Mouse (Mus musculus) T-cell, adult 2 months (primary cell): Measurements from ENCODE around the gene Gmfg.
A peak's percentile ranks its signal among the peaks of the same experiment; 100 is the strongest.

ENCODE experiments used
- DNase-seq: peaks from one replicate; pipeline ENCODE4 v3.0.0; 2022; ENCODE audit warnings: low spot score

The Gmfg gene

DNA sequence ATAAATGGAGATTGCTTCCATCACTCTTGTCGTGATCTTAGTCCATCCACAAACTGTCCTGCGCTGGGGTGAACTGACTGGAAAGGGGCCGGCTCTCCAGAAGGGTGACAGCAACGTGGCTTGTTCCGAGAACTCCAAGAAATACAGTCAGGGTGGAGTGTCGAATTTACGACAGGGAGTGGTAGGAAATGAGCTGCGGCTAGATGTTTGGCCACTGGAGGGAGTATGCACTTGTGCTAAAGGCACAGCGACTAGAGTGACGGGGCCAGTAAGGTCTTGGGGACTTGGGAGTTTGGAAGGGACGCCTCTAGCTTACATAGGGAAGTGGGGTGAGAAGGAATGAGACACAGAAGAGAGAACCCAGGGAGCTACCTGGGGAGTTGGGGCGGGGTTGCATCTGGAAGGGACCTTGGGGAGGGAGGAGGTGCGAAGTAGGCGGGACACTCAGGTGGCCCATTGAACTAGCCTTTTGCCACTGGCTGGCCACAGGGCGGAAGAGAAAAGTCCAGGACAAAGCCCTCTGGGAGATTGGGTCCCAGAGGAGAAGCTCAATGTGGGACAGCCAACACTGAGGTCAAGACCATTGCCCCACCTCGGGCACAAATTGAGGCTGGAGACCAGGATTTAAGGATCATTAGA is at the start of gene Gmfg:
TSS of gene Gmfg (plus strand) at position 516 of the 639 bp plus-strand sequence.
- peak; percentile 86 for DNase-seq

DNA sequence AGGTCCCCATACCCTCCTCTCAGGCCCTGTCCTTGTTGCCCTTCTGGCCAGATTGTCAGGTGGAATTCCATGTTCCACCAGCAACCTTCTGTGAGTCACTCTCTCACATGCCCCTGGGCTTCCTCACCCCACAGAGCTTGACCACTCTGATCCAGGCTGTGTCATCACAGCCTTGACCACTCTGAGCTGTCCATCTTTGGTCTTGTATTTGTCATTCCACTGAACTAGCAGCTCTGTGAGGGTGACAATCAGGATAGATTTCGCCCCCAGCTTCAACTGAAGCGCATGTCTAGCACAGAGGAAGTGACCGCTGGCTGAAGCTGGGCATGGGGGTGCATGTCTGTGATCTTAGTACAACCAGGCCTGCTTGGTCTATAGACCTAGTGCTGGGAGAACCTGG is 46.9 kb upstream of the Gmfg start:
- no peak for DNase-seq

DNA sequence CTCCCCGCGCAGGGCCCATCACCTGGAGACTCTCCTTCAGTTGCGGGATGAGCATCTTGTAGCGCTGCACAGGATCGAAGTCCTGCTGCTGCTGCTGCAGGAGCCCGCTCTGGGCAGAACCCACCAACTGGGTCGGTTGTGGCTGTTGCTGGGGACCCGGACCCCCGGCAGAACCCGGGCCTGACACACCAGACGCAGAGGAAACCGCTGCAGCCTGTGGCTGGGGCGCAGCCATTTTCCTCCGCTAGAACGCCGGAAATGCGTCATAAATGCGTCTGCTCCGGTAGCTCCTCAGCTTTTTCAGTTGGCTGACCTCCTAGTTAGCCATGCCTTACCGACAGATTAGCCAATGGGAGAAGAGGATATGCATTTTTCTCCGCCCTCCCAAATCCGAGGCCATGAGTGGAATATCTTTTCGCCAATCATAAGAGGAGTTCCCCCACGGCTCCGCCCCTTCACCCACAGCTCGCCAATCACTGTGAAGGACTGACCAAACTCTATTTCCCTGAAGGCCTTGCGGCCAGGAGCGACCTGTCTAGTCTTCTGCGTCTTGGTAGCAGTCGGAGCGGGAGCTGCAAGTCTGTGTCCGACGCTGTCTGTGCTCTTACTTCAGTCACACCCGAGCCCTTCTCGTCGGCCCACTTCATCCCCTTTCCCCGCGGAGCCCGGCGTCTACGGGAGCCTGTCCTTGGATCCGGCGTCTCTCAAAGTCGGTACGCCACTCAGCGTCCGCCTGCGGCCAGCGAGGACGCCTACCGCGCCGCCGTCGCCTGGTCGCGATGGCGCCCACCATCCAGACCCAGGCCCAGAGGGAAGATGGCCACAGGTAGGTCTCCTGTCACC is 44.6 kb upstream of the Gmfg start, which contains the start of the genes Med29 and Paf1:
TSS of gene Med29 (minus strand) at position 280 of the 843 bp plus-strand sequence.
TSS of gene Paf1 (plus strand) at position 523 of the 843 bp plus-strand sequence.
- DNase-seq = peak; percentile 97

DNA sequence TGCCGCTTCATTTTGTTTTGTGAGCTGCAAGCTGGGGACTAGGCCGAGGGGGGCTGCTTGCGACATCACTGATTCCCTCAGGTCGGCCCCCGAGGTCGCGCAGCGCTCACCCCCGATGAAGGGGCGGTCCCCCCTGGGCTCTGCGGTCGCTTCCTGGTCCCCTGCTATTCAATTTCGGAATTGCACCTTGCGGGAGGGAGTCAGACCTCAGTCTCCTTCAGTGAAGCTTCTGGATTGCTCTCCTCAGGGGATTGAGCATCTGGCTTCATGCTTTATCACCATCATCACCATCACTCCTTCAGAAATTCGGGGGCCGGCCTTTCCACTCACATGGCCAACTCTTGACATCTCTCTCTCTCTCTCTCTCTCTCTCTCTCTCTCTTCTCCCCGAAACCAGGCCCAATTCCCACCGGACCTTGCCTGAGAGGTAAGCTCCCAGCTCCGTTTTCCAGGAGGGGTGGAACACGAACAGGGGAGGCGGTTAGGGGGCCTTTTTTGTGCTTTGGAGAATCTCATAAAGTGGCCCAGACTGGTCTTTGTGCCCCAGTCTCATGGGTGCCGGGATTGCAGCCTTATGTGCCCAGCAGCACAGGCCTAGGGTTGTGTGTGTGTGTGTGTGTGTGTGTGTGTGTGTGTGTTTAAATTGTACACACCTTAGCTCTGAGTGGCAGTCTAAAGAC is 43.8 kb upstream of the Gmfg start:
- no peak for DNase-seq

DNA sequence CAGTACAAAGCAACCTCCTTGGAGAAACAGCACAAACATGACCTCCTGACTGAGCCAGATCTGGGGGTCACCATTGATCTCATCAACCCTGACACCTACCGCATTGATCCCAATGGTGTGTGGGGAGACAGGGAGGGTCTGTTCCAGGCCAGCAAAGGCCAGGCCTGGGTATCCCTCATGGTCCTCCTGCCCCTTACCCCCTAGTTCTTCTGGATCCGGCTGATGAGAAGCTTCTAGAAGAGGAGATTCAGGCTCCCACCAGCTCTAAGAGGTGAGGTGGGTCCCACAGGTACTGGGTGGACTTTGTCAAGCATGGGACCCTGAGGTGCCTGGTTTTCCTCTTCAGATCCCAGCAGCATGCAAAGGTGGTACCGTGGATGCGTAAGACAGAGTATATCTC is 41.8 kb upstream of the Gmfg start:
- DNase-seq = no peak

DNA sequence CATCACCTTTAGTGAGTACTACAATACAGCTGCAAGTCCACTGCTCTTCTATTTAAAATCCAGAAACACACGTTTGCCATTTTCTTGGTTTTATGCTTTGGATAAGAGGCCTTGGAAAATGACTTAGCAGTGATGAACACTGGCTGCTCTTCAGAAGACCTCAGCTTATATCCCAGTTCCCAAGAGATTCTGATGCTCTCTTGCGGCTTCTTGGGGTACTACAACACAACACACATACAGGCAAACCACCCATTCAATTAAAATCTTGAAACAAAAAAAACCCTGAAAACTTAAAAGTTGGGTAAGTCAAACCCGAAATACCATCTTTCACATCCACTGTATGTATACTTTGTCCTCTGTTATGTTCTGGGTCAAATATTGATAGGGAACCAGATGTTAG is 39.2 kb upstream of the Gmfg start:
- DNase-seq = no peak

DNA sequence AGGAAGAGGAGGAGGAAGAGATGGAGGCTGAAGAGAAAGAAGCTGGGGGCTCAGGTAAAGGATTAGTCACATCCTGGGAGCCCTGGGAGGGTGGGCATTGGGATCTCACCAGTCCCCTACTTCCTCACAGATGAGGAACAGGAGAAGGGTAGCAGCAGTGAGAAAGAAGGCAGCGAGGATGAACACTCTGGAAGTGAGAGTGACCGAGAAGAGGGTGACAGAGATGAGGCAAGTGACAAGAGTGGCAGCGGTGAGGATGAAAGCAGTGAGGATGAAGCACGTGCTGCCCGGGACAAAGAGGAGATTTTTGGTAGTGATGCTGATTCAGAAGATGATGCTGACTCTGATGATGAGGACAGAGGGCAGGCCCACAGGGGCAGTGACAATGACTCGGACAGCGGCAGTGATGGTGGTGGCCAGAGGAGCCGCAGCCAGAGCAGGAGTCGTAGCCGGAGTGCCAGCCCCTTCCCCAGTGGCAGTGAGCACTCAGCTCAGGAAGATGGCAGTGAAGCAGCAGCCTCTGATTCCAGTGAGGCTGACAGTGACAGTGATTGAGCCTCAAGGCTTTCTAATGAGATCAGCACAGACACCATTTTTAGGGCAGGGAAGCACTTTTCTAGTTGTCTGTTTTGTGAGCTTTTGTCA is 38.4 kb upstream of the Gmfg start:
- DNase-seq = no peak

DNA sequence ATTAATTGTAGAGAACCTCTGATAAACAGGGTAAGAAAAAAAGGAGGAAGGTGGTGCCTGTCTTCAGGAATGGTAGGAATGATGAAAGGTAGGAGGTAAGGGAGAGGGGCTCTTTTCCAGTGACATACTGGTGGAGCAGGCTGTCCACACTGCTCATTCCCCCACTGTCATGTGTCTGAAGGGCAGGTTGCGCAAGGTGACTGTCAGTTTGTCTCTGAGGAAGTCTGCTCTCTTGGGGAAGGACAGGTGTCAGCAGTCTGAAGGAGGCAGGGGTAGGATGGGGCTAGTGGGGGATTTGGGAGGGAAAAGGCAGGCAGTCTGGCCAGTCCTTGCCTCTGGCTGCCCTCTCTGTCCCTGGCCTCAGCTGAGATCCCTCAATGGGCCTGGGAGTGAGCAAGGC is 36.2 kb upstream of the Gmfg start:
- no peak for DNase-seq

DNA sequence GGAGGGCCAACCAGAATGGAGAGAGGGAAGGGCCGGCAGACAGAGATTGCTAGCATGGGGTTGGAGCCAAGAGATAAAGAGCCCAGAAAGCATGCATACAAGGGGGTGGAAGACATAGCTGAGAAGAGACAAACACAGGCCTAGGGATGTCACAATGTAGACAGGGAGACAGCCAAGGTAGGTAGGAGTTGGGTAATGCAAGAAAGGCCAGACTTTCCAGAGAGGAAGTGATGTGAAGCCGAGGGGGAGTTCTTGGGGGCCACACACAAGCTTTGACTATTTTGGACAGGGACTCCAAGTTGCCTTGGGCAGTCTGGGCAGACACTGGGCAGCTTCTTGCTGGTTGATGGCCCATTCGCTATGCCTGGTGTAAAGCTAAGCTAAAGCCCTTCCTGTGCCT is 35.3 kb upstream of the Gmfg start:
- DNase-seq = no peak

DNA sequence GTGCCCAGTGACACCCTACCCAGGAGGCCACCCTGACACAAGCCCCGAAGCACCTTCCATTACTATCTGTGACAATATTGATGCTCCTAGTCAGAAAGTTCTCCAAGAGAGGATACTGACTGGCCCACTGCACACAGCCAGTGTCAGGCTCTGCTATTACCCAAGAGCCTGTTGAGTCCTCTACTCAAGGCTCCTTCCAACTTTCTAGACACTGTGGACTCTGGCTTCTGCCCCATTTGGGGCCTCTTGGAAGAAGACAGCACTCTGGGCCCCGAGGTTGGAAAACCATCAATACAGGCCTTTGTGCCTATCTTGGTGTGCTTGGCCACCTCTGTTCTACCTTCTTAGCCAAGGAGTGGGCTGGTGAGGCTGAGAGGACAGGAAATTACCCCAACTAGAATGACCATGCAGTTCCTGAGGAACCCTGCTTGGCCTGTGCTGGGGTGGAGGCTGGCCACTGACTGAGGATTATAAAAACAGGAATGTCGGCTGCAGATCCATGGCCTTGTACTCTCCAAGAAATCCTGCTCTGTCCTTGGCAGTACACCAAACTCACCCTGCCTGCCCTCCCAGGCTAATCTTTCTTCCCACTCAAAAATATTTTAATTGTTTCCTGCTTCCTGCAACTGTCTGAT is 26.3 kb upstream of the Gmfg start:
- DNase-seq = no peak

DNA sequence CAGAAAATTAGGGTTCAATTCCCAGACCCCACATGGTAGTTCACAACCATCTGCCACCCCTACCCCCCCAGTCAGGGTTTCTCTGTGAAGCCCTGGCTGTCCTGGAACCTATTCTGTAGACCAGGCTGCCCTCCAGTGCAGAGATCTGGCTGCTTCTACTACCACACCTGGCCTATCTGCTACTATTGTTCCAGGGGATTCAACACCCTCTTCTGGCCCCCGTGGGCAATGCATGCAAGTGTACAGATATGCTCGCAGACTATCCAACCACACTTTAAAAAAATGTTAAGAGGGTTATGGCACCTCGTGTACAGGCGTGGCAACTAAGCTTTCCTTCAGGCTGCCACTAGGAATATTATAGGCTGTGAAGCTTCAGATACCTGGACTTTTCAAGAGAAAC is 24.4 kb upstream of the Gmfg start:
- DNase-seq = peak; percentile 24

DNA sequence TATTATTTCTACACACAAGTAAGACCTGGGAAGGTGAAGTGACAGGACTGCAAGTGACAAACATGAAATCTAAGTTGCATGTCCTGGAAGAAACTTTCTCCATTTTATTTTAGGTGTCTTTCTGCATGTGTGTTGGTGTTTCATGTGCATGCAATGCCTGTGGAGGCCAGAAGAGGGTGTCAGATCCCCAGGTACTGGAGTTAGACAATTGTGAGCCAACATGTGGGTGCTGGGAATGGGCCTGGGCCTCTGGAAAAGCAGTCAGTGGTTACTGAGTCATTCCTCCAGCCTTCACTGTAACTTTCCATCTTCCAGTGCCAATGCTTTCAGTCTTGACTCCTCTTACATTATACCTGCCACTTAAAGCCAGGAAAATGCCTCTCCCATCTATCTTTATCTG is 19.9 kb upstream of the Gmfg start:
- DNase-seq = no peak

DNA sequence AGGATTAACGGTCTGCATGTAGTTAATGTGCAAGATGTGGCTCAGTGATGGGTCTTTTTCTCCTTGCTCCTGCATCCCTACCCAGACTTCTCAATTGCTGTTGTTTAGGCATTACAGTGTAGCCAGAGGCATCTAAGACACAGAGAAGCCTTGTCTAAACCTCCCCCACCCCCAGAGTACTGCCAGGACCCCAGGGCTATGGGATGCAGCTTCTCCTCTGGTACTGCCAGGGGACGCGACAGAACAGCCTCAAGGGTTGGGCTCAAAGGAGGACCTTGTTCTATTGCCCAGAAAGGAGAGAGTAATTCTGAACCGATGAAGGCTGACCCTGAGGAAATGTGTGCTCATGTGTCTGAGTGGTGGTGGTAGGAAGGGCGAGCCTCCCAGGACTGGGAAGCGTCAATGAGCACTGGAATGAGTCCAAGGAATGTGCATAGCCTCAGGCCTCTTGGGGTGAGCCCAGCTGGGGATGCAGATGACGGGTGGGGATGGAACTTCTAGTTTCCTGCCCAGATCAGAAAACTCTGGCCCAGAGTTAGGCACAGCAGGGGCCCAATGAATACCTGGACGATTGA is 19.1 kb upstream of the Gmfg start:
- no peak for DNase-seq

DNA sequence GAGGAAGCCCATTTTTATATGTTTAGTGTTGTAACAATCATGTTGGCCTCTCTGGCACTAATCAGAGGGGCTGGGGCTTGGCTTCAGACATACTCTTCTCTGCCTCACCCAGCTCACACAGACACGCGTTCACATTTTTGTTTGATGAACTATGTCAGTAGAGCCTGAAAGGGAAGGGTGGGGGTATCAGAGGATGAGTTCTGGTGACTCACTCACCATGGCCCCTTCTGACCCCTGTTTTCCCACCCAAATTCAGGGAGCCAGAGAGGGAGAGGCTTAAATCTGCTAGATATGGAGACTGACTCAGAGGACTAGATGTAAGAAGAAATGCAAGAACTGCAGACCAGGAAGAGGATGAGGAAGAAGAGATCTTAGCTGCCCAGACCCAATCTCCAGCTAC is 17.8 kb upstream of the Gmfg start:
- DNase-seq = no peak

DNA sequence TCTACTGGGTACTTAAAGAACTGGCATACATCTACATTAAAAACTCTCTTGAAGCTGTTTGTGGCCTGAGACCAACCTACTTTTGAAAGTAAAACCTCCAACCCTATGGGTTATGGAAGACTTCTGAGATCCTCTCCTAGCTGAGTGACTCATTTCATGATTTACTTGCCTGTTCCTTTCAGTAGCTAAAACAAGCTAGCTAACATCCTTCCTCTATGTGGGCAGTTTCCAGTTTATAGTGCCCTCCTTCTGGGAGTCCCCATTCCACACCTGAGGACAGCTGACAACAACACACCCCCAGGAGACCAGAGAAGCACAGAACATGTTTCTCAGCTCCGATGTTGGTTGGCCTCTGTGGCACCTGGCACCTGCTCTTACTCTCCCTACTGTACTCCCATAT is 14.2 kb upstream of the Gmfg start:
- no peak for DNase-seq

DNA sequence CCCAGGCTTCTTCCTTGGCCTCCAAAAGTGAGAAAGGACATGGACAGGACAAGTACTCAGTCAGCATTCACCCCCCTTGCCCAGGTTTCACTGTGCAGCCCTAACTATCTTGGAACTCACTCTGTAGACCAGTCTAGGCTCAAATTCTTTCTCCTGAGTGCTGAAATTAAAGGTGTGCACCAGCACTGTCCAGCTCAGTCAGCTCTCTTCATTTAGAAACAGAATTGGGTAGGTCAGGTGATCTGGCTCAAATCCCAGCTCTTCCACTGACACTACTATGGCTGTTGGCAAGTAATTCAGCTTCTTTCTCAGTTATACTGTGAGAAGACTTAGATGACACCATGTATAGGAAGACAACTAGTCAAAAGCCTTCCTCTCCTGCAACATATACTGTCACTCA is 9.5 kb upstream of the Gmfg start:
- no peak for DNase-seq

DNA sequence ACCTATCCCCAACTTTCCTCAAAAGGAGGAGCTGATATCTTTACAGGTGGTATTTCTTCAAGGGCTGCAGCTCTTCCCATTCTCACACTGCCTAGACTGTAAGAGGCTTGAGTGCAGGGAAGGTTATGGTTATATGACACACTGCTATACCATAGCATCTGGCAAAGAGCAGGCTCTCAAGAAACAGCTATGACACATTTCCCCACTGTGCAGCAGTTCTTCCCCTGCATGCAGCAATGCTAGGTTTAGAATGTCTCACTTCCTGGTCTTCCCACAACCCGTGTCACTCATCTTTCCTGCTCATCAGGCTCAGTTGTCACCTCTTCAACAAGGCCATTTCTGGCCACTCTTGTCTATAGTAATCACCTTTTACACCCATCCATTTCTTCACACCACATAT is 6.7 kb upstream of the Gmfg start:
- DNase-seq = no peak

DNA sequence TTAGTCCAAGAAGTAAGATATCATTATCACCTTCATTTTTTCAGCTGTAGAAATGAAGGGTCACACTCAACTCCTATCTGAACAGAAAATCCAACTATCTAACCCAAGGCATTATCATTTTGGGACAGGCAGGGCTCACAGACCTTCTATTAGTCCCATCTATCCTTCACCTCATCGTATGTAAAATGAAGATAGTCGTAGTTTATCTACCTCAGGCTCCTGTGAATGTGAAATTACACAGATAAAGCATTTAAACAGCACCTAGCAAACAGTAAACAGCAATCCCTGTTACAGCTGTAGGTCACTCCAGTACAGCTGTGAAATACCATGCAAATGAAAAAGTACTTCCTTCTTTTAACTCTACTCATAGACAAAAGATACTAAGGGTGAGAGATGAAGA is 5.0 kb upstream of the Gmfg start:
- DNase-seq = no peak

DNA sequence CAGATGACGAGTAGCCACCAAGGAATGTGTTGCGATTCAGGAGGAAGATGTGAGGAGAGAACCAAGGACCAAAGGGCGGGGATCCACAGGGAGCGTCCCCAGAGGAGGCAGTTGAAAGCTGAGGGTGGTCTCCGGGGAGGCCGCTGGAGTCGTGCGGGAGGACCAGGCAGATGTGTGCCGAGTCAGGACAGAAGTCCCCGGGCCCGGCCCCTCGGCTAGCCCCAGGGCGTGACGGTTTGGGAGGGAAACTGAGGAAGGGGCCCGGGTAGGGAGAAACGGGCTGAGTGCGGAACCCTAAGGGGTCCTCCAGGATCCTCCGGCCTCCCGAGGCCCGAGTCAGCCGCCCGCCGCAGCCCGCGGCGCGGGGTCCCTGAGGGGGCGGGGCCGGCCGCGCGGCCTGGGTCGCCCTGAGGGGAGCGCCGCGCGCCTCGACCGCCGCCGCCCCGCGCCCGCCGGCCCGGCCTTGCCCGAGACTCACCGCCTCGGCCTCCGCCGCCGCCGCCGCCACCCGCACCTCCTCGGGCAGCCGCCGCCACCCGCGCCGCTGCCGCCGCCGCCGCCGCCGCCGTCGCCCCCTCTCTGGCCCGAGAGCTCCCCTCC is 1.5 kb upstream of the Gmfg start:
- DNase-seq = peak; percentile 22

DNA sequence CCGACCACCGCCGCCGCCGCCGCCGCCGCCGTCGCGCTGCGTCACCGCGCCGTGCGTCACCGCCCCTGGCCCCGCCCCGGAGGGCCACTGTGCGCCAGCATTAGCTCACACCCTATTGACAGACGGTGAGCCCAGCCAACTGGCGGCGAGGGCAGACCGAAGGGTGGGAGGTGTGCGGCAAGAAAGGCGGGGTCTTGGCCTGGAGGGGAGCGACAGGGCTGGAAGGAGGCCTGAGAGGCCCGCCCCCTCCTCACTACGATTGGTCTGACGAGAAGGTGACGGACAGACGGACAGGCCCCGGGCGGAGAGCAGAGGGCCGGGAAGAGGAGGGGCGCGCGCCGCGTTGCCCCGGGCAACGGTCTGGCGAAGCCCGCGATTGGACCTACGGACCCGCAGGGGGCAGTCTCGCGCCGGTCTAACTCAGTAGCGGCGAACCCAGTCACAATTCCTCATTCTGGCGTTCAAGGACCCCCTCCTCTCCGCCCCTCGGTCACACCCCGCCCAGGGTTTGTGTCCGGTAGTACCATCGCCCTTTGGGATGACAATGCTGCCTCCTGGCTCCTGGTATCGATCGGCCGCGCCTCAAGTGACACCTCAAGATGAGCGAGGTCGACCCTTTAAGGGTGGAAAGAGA is 859 bp upstream of the Gmfg start:
- peak; percentile 100 for DNase-seq

DNA sequence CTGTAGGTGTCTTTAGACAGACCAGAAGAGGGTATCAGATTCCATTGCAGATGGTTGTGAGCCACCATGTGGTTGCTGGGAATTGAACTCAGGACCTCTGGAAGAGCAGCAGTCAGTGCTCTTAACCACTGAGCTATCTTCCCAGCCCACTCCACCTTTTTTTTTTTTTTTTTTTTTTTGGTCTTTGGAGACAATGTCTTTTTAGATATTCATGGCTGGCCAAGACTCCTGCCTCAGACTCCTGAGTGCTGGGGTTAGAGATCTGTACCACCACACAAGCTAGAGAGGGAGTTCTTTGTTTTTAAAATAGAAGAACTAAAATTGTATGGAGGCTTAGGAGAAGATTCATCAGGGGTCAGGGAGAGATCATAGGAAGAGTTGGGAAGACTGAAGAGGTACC is 717 bp downstream of the Gmfg start:
- DNase-seq = no peak
